Mouse (Mus musculus) megakaryocyte, adult 5-6 weeks (primary cell): ENCODE data around the gene Pbx2. TPM values are rescaled to one million over a fixed set of nuclear protein-coding genes. Genes with fewer than 3 reads are reported as not detected.

Experiments
- ATAC-seq: 2 replicates; pipeline ENCODE4 v1.8.0; 2016; ENCODE audit warnings: mild to moderate bottlenecking, inconsistent platforms; ENCODE audit not compliant: poor library complexity, severe bottlenecking
- total RNA-seq, 2 experiments: library from RNA; stranded (forward) in 1 of 2; stranded (reverse) in 1 of 2; fragments of 153-499, 151-499 nt in 1 of 2; fragments of 221-1000, 200-1000 nt in 1 of 2; gene quantifications; 2 replicates each; pipeline versions ENCODE4 v1.2.3 to v1.2.4; 2015 to 2017

The Pbx2 gene
- total RNA-seq, 2 experiments from 2014 or later, result 18.3 to 29.3 TPM

- no peak for ATAC-seq
These were observed 14.5 kb upstream of the Pbx2 start for GRCm38 (mm10) chr17:34576577-34576976.

GRCm38 (mm10) chr17:34578070-34578469, 13.0 kb upstream of the Pbx2 start:
- peak; percentile 83 for ATAC-seq

GRCm38 (mm10) chr17:34582528-34582927, 8.5 kb upstream of the Pbx2 start:
- ATAC-seq, result no peak

GRCm38 (mm10) chr17:34583397-34583796, 7.7 kb upstream of the Pbx2 start:
- ATAC-seq, result no peak

GRCm38 (mm10) chr17:34583819-34584218, 7.2 kb upstream of the Pbx2 start:
- ATAC-seq, result no peak

GRCm38 (mm10) chr17:34585121-34585520, 5.9 kb upstream of the Pbx2 start:
- no peak for ATAC-seq

- no peak for ATAC-seq
These were observed 4.9 kb upstream of the Pbx2 start for GRCm38 (mm10) chr17:34585877-34586771.

GRCm38 (mm10) chr17:34586796-34587422, 4.2 kb upstream of the Pbx2 start:
- peak; percentile 24 for ATAC-seq

- ATAC-seq, result peak; percentile 72
These were observed 3.6 kb upstream of the Pbx2 start for GRCm38 (mm10) chr17:34587423-34587811.

- no peak for ATAC-seq
These were observed 3.3 kb upstream of the Pbx2 start for GRCm38 (mm10) chr17:34587814-34588213.

GRCm38 (mm10) chr17:34588767-34589166, 2.3 kb upstream of the Pbx2 start:
- ATAC-seq, result no peak

GRCm38 (mm10) chr17:34589206-34589605, 1.9 kb upstream of the Pbx2 start:
- ATAC-seq, result no peak

- ATAC-seq, result peak; percentile 27
These were observed 1.4 kb upstream of the Pbx2 start, which contains the start of gene Gpsm3 for GRCm38 (mm10) chr17:34589681-34590101. Gpsm3 (plus strand) TSS chr17:34589806.

GRCm38 (mm10) chr17:34590154-34590987, 695 bp upstream of the Pbx2 start:
- ATAC-seq, result no peak

- peak; percentile 69 for ATAC-seq
These were observed 919 bp downstream of the Pbx2 start for GRCm38 (mm10) chr17:34591994-34592375.

GRCm38 (mm10) chr17:34592581-34593549, 1.8 kb downstream of the Pbx2 start:
- no peak for ATAC-seq

- ATAC-seq, result no peak
These were observed 2.9 kb downstream of the Pbx2 start for GRCm38 (mm10) chr17:34593752-34594525.

GRCm38 (mm10) chr17:34596098-34596497, 5.0 kb downstream of the Pbx2 start:
- no peak for ATAC-seq

GRCm38 (mm10) chr17:34597566-34598095, 6.6 kb downstream of the Pbx2 start, which contains the start of gene Ager:
Ager (plus strand) TSS chr17:34597862.
- ATAC-seq, result no peak
